Mouse (Mus musculus) cerebellum, adult 11 months (tissue): ENCODE measurements at regions not wholly inside any gene's neighbourhood (a gene's known extent, or its start where the extent isn't known, plus 50 kb on each side); places are given as distances from the start of the nearest gene placed in this dataset.

ENCODE experiments used
- DNase-seq: peaks from one replicate; pipeline ENCODE4 v3.0.0; 2022

- DNase-seq: no peak
Measured at GRCm38 (mm10) chr10:98725110-98725509, 189.1 kb upstream of the Atp2b1 start.

- DNase-seq: no peak
Measured at GRCm38 (mm10) chr10:98727130-98727529, 187.1 kb upstream of the Atp2b1 start.

GRCm38 (mm10) chr10:98728396-98729030, 185.7 kb upstream of the Atp2b1 start:
- no peak for DNase-seq

- DNase-seq: no peak
Measured at GRCm38 (mm10) chr10:98733950-98734585, 180.1 kb upstream of the Atp2b1 start.

GRCm38 (mm10) chr10:98740507-98741147, 173.6 kb upstream of the Atp2b1 start:
- DNase-seq: no peak

GRCm38 (mm10) chr10:98741398-98741797, 172.8 kb upstream of the Atp2b1 start:
- DNase-seq: no peak

- DNase-seq: peak; percentile 75
Measured at GRCm38 (mm10) chr10:98742822-98743605, 171.2 kb upstream of the Atp2b1 start.

GRCm38 (mm10) chr10:98744246-98744645, 170.0 kb upstream of the Atp2b1 start:
- DNase-seq: no peak

- no peak for DNase-seq
Measured at GRCm38 (mm10) chr10:98744662-98745061, 169.5 kb upstream of the Atp2b1 start.

GRCm38 (mm10) chr10:98745409-98745808, 168.8 kb upstream of the Atp2b1 start:
- no peak for DNase-seq

- DNase-seq: no peak
Measured at GRCm38 (mm10) chr10:98745861-98746260, 168.3 kb upstream of the Atp2b1 start.

- no peak for DNase-seq
Measured at GRCm38 (mm10) chr10:98748856-98749583, 165.2 kb upstream of the Atp2b1 start.

- DNase-seq: no peak
Measured at GRCm38 (mm10) chr10:98749584-98749947, 164.6 kb upstream of the Atp2b1 start.

- DNase-seq: no peak
Measured at GRCm38 (mm10) chr10:98751376-98752058, 162.7 kb upstream of the Atp2b1 start.

- no peak for DNase-seq
Measured at GRCm38 (mm10) chr10:98761080-98761479, 153.1 kb upstream of the Atp2b1 start.

GRCm38 (mm10) chr10:98765786-98766419, 148.3 kb upstream of the Atp2b1 start:
- DNase-seq: no peak

- DNase-seq: no peak
Measured at GRCm38 (mm10) chr10:98779783-98780182, 134.4 kb upstream of the Atp2b1 start.

GRCm38 (mm10) chr10:98780938-98781337, 133.3 kb upstream of the Atp2b1 start:
- no peak for DNase-seq

- no peak for DNase-seq
Measured at GRCm38 (mm10) chr10:98781888-98782351, 132.3 kb upstream of the Atp2b1 start.

- no peak for DNase-seq
Measured at GRCm38 (mm10) chr10:98785411-98785810, 128.8 kb upstream of the Atp2b1 start.

- DNase-seq: no peak
Measured at GRCm38 (mm10) chr10:98786089-98786488, 128.1 kb upstream of the Atp2b1 start.

- no peak for DNase-seq
Measured at GRCm38 (mm10) chr10:98789763-98790162, 124.4 kb upstream of the Atp2b1 start.
